Mouse (Mus musculus) MEL (cell line): ENCODE measurements around the gene Ryr2. TPM values are rescaled to one million over a fixed set of nuclear protein-coding genes. Genes with fewer than 3 reads are reported as not detected.

Experiments
- DNase-seq: peaks from one replicate; pipeline ENCODE4 v3.0.0; 2011; ENCODE audit warnings: low read depth, low spot score
- H3K27ac ChIP-seq: 2 replicates; pipeline ENCODE4 v1.5.1; 2012; ENCODE audit warnings: low read depth, mild to moderate bottlenecking, control low read depth, low read length, moderate library complexity; ENCODE audit not compliant: control insufficient read depth
- H3K27me3 ChIP-seq, 2 experiments: fragments of 150-350 bp in 1 of 2; sonication (generic) in 1 of 2; 2 replicates each; pipeline ENCODE4 v1.6.1; 2012; ENCODE audit warnings: low read length in 2 of 2, mild to moderate bottlenecking in 2 of 2, improper control_type of control experiment in 1 of 2, moderate library complexity in 1 of 2; ENCODE audit not compliant: insufficient read depth in 2 of 2, control insufficient read depth in 1 of 2
- H3K36me3 ChIP-seq, 2 experiments: 2 replicates each; pipeline ENCODE4 v1.6.1; 2012 to 2014; ENCODE audit warnings: low read length in 2 of 2, improper control_type of control experiment in 1 of 2, inconsistent platforms in 1 of 2, mild to moderate bottlenecking in 1 of 2; ENCODE audit not compliant: insufficient read depth in 2 of 2, control insufficient read depth in 1 of 2
- H3K4me1 ChIP-seq, 2 experiments: fragments of 150-350 bp in 1 of 2; sonication (generic) in 1 of 2; 2 replicates each; pipeline ENCODE4 v1.6.1; 2012; ENCODE audit warnings: low read length in 2 of 2, improper control_type of control experiment in 1 of 2, mild to moderate bottlenecking in 1 of 2; ENCODE audit not compliant: insufficient read depth in 2 of 2, control insufficient read depth in 1 of 2
- H3K4me3 ChIP-seq, 2 experiments: fragments of 150-350 bp in 1 of 2; sonication (generic) in 1 of 2; 2 replicates each; pipeline ENCODE4 v1.5.1; 2012; ENCODE audit warnings: low read depth in 2 of 2, low read length in 2 of 2, mild to moderate bottlenecking in 2 of 2, moderate library complexity in 2 of 2, control low read depth in 1 of 2, improper control_type of control experiment in 1 of 2; ENCODE audit not compliant: control insufficient read depth in 1 of 2, insufficient read depth in 1 of 2
- H3K79me2 ChIP-seq: 2 replicates; pipeline ENCODE4 v1.6.1; 2012; ENCODE audit warnings: mild to moderate bottlenecking, low read length, moderate library complexity; ENCODE audit not compliant: control insufficient read depth, poor library complexity, insufficient read depth
- H3K9ac ChIP-seq: 2 replicates; pipeline ENCODE4 v1.6.1; 2012; ENCODE audit warnings: low read depth, mild to moderate bottlenecking, control low read depth, low read length, moderate library complexity; ENCODE audit not compliant: control insufficient read depth, poor library complexity, severe bottlenecking
- H3K9me3 ChIP-seq: fragments of 150-350 bp; sonication (generic); replicated peaks from 2 replicates; pipeline ENCODE4 v1.6.1; 2012; ENCODE audit warnings: mild to moderate bottlenecking, low read length, improper control_type of control experiment, moderate library complexity; ENCODE audit not compliant: insufficient read depth
- BHLHE40 ChIP-seq: IDR thresholded peaks from 2 replicates; pipeline ENCODE4 v1.6.1; 2012; ENCODE audit warnings: low read depth, mild to moderate bottlenecking, inconsistent platforms, low read length, improper control_type of control experiment, borderline replicate concordance
- CHD1 ChIP-seq: IDR thresholded peaks from 2 replicates; pipeline ENCODE4 v1.6.1; 2012; ENCODE audit warnings: low read depth, mild to moderate bottlenecking, inconsistent platforms, low read length, improper control_type of control experiment
- CHD2 ChIP-seq: IDR thresholded peaks from 2 replicates; pipeline ENCODE4 v1.6.1; 2011; ENCODE audit warnings: low read length, improper control_type of control experiment
- CTCF ChIP-seq, 3 experiments: IDR thresholded peaks in 2 of 3; conservative IDR thresholded peaks in 1 of 3; 2 replicates each; pipeline ENCODE4 v1.5.1; 2011 to 2012; ENCODE audit warnings: low read length in 3 of 3, low read depth in 2 of 3, mild to moderate bottlenecking in 2 of 3, improper control_type of control experiment in 1 of 3, inconsistent platforms in 1 of 3, mixed read lengths in 1 of 3, moderate library complexity in 1 of 3; ENCODE audit not compliant: control insufficient read depth in 1 of 3, insufficient read depth in 1 of 3, poor library complexity in 1 of 3, severe bottlenecking in 1 of 3
- E2F4 ChIP-seq: IDR thresholded peaks from 2 replicates; pipeline ENCODE4 v1.6.1; 2011; ENCODE audit warnings: low read depth, low read length, improper control_type of control experiment, borderline replicate concordance
- ELF1 ChIP-seq: IDR thresholded peaks from 2 replicates; pipeline ENCODE4 v1.6.1; 2014; ENCODE audit warnings: low read depth, mild to moderate bottlenecking, inconsistent platforms, low read length, improper control_type of control experiment, moderate library complexity
- EP300 ChIP-seq, 2 experiments: IDR thresholded peaks; 2 replicates each; pipeline ENCODE4 v1.6.1; 2011; ENCODE audit warnings: improper control_type of control experiment in 2 of 2, low read length in 2 of 2, low read depth in 1 of 2, mild to moderate bottlenecking in 1 of 2
- ETS1 ChIP-seq: IDR thresholded peaks from 2 replicates; pipeline ENCODE4 v1.6.1; 2012; ENCODE audit warnings: low read depth, mild to moderate bottlenecking, inconsistent platforms, low read length, improper control_type of control experiment, moderate library complexity
- GABPA ChIP-seq: IDR thresholded peaks from 2 replicates; pipeline ENCODE4 v1.6.1; 2012; ENCODE audit warnings: low read depth, mild to moderate bottlenecking, inconsistent platforms, low read length, improper control_type of control experiment, moderate library complexity
- HCFC1 ChIP-seq: IDR thresholded peaks from 2 replicates; pipeline ENCODE4 v1.6.1; 2012; ENCODE audit warnings: low read depth, mild to moderate bottlenecking, inconsistent platforms, low read length, improper control_type of control experiment, moderate library complexity
- KAT2A ChIP-seq: conservative IDR thresholded peaks from 2 replicates; pipeline ENCODE4 v1.6.1; 2012; ENCODE audit warnings: low read depth, low read length, improper control_type of control experiment, inconsistent platforms
- MAX ChIP-seq: IDR thresholded peaks from 2 replicates; pipeline ENCODE4 v1.6.1; 2011; ENCODE audit warnings: low read length, improper control_type of control experiment
- MAZ ChIP-seq: IDR thresholded peaks from 2 replicates; pipeline ENCODE4 v1.6.1; 2012; ENCODE audit warnings: low read depth, mild to moderate bottlenecking, inconsistent platforms, low read length, improper control_type of control experiment
- MXI1 ChIP-seq: IDR thresholded peaks from 2 replicates; pipeline ENCODE4 v1.6.1; 2011; ENCODE audit warnings: mild to moderate bottlenecking, low read depth, low read length, improper control_type of control experiment
- MYB ChIP-seq: IDR thresholded peaks from 2 replicates; pipeline ENCODE4 v1.6.1; 2011; ENCODE audit warnings: mild to moderate bottlenecking, low read depth, low read length, improper control_type of control experiment
- NRF1 ChIP-seq: IDR thresholded peaks from 2 replicates; pipeline ENCODE4 v1.6.1; 2014; ENCODE audit warnings: low read depth, mild to moderate bottlenecking, inconsistent platforms, low read length, improper control_type of control experiment, moderate library complexity; ENCODE audit not compliant: poor library complexity, insufficient read depth, severe bottlenecking
- POLR2AphosphoS2 ChIP-seq: IDR thresholded peaks from 2 replicates; pipeline ENCODE4 v1.6.1; 2011; ENCODE audit warnings: low read length, improper control_type of control experiment
- POLR2AphosphoS5 ChIP-seq: IDR thresholded peaks from 2 replicates; pipeline ENCODE4 v1.6.1; 2012; ENCODE audit warnings: low read depth, borderline replicate concordance, mild to moderate bottlenecking, inconsistent platforms, low read length, moderate library complexity, mixed read lengths
- RAD21 ChIP-seq: IDR thresholded peaks from 2 replicates; pipeline ENCODE4 v1.6.1; 2011; ENCODE audit warnings: mild to moderate bottlenecking, low read depth, low read length, improper control_type of control experiment
- RCOR1 ChIP-seq: IDR thresholded peaks from 2 replicates; pipeline ENCODE4 v1.6.1; 2012; ENCODE audit warnings: low read depth, mild to moderate bottlenecking, inconsistent platforms, low read length, improper control_type of control experiment
- SMC3 ChIP-seq: IDR thresholded peaks from 2 replicates; pipeline ENCODE4 v1.6.1; 2011; ENCODE audit warnings: low read depth, low read length, improper control_type of control experiment
- TAL1 ChIP-seq: IDR thresholded peaks from 2 replicates; pipeline ENCODE4 v1.6.1; 2012; ENCODE audit warnings: mild to moderate bottlenecking, inconsistent platforms, low read length, moderate library complexity, mixed read lengths
- TCF12 ChIP-seq: IDR thresholded peaks from 2 replicates; pipeline ENCODE4 v1.6.1; 2014; ENCODE audit warnings: low read depth, mild to moderate bottlenecking, inconsistent platforms, low read length, improper control_type of control experiment, moderate library complexity
- UBTF ChIP-seq: IDR thresholded peaks from 2 replicates; pipeline ENCODE4 v1.6.1; 2012; ENCODE audit warnings: low read depth, mild to moderate bottlenecking, inconsistent platforms, low read length, improper control_type of control experiment, moderate library complexity, borderline replicate concordance; ENCODE audit not compliant: insufficient read depth
- USF1 ChIP-seq: IDR thresholded peaks from 2 replicates; pipeline ENCODE4 v1.6.1; 2014; ENCODE audit warnings: low read depth, mild to moderate bottlenecking, inconsistent platforms, low read length, improper control_type of control experiment, moderate library complexity
- ZC3H11A ChIP-seq: IDR thresholded peaks from 2 replicates; pipeline ENCODE4 v1.6.1; 2012; ENCODE audit warnings: low read depth, mild to moderate bottlenecking, inconsistent platforms, low read length, improper control_type of control experiment
- ZKSCAN1 ChIP-seq: IDR thresholded peaks from 2 replicates; pipeline ENCODE4 v1.6.1; 2012; ENCODE audit warnings: low read depth, mild to moderate bottlenecking, inconsistent platforms, low read length, improper control_type of control experiment, moderate library complexity
- polyA plus RNA-seq, 2 experiments: library from polyadenylated mRNA; stranded (reverse) in 1 of 2; unstranded in 1 of 2; fragments of >175 nt in 1 of 2; fragments of >200 nt in 1 of 2; gene quantifications; 2 replicates each; pipeline versions ENCODE4 v1.2.1 to v1.2.4; 2012; ENCODE audit warnings: low replicate concordance in 2 of 2, low read depth in 1 of 2; ENCODE audit not compliant: insufficient read length in 2 of 2, insufficient read depth in 1 of 2, missing spikeins in 1 of 2
- total RNA-seq: library from RNA; depleted of rRNA; stranded (reverse); fragments of 300-350 nt; gene quantifications from 2 replicates; pipeline ENCODE4 v1.2.3, GENCODE M21; 2012

Ryr2 gene
- total and polyA plus RNA-seq, 3 experiments = 0.04 TPM; not detected in 2

- DNase-seq = no peak
- H3K79me2 ChIP-seq = no peaks in the 10 kb centered on the region
- no peaks in the 10 kb centered on the region for H3K4me1 ChIP-seq
- no peaks in the 10 kb centered on the region for H3K36me3 ChIP-seq
- H3K9me3 ChIP-seq = no peaks in the 10 kb centered on the region
- H3K27ac ChIP-seq = no peak overlapping the region
- H3K27me3 ChIP-seq = no peaks in the 10 kb centered on the region
- no peak overlapping the region for H3K4me3 ChIP-seq
- no peak overlapping the region for H3K9ac ChIP-seq
- TF ChIP-seq POLR2AphosphoS2 (no peak), TCF12 (no peak), GABPA (no peak), TAL1 (no peak), ZKSCAN1 (no peak), SMC3 (no peak), BHLHE40 (no peak), MYB (no peak), ETS1 (no peak), MAX (no peak)
These were observed 119.2 kb downstream of the Ryr2 start for GRCm38 (mm10) chr13:11987556-11987955.

GRCm38 (mm10) chr13:11985056-11985455, 121.7 kb downstream of the Ryr2 start:
- Histone ChIP-seq H3K36me3 (no peaks in the 10 kb centered on the region), H3K9ac (no peak overlapping the region)

GRCm38 (mm10) chr13:11978997-11979396, 127.7 kb downstream of the Ryr2 start:
- no peaks in the 10 kb centered on the region for H3K27me3 ChIP-seq
- no peak overlapping the region for H3K9ac ChIP-seq
- no peak overlapping the region for H3K4me3 ChIP-seq
- H3K79me2 ChIP-seq = no peaks in the 10 kb centered on the region
- no peaks in the 10 kb centered on the region for H3K4me1 ChIP-seq
- TF ChIP-seq ZC3H11A = no peak
- TF ChIP-seq MAX = no peak
- no peak for TF ChIP-seq MAZ
- no peak for TF ChIP-seq POLR2AphosphoS5
- TF ChIP-seq EP300 (IDR thresholded peaks at IDR 0.05; ENCODE audit: low read depth in 1 of 2, low read length in 2 of 2) = no peak
- TF ChIP-seq ELF1 = no peak
- TF ChIP-seq CHD1 = no peak
- TF ChIP-seq CTCF (IDR thresholded peaks at IDR 0.05 in 2 of 3, conservative IDR thresholded peaks at IDR 0.05 in 1 of 3; ENCODE audit: control insufficient read depth in 1 of 3, insufficient read depth in 1 of 3, low read depth in 2 of 3, low read length in 3 of 3, poor library complexity in 1 of 3, severe bottlenecking in 1 of 3) = no peak
- TF ChIP-seq RCOR1 = no peak
- TF ChIP-seq HCFC1 = no peak
- no peak for TF ChIP-seq GABPA
- TF ChIP-seq KAT2A = no peak
- TF ChIP-seq RAD21 = no peak
- TF ChIP-seq TAL1 = no peak
- TF ChIP-seq BHLHE40 = no peak
- TF ChIP-seq POLR2AphosphoS2 = no peak
- no peaks in the 10 kb centered on the region for H3K36me3 ChIP-seq
- no peak overlapping the region for H3K27ac ChIP-seq
- H3K9me3 ChIP-seq = no peaks in the 10 kb centered on the region
- DNase-seq = no peak

More at GRCm38 (mm10) chr13:11985056-11985455, 121.7 kb downstream of the Ryr2 start:
- no peak for DNase-seq
- no peaks in the 10 kb centered on the region for H3K27me3 ChIP-seq
- TF ChIP-seq ZKSCAN1 (no peak), E2F4 (no peak), ZC3H11A (no peak), MXI1 (no peak), CHD2 (no peak), NRF1 (no peak), GABPA (no peak), CTCF (IDR thresholded peaks at IDR 0.05 in 2 of 3, conservative IDR thresholded peaks at IDR 0.05 in 1 of 3; ENCODE audit: control insufficient read depth in 1 of 3, insufficient read depth in 1 of 3, low read depth in 2 of 3, low read length in 3 of 3, poor library complexity in 1 of 3, severe bottlenecking in 1 of 3) (no peak), ELF1 (no peak), ETS1 (no peak), USF1 (no peak), RAD21 (no peak), KAT2A (no peak), UBTF (no peak), POLR2AphosphoS5 (no peak)
- TF ChIP-seq, all 39 proteins: peak for 0
- no peak overlapping the region for H3K4me3 ChIP-seq
- no peaks in the 10 kb centered on the region for H3K4me1 ChIP-seq
- no peaks in the 10 kb centered on the region for H3K9me3 ChIP-seq
- H3K79me2 ChIP-seq = no peaks in the 10 kb centered on the region
- no peak overlapping the region for H3K27ac ChIP-seq
